Mouse (Mus musculus): Measurements from ENCODE around the gene Emp3. TPM values are rescaled to one million over a fixed set of nuclear protein-coding genes. Genes with fewer than 3 reads are reported as not detected.
A peak's percentile ranks its signal among the peaks of the same experiment; 100 is the strongest.
"Not testable (repeated sequence)": the region's sequence is repeated elsewhere in the genome, so short reads cannot be mapped to it uniquely, and the experiment has no call there.

Gene Emp3
- total RNA-seq, 1 experiment from 2014 or later = 205 TPM

GRCm38 (mm10) chr7:45916056-45917003 is 4.9 kb downstream of the Emp3 start:
- ATAC-seq (replicated peaks; ENCODE audit: low read depth, poor library complexity, severe bottlenecking) = peak; percentile 71

- ATAC-seq (replicated peaks; ENCODE audit: low read depth, poor library complexity, severe bottlenecking) = no peak
These were observed 6.2 kb downstream of the Emp3 start for GRCm38 (mm10) chr7:45915011-45915410.

DNA sequence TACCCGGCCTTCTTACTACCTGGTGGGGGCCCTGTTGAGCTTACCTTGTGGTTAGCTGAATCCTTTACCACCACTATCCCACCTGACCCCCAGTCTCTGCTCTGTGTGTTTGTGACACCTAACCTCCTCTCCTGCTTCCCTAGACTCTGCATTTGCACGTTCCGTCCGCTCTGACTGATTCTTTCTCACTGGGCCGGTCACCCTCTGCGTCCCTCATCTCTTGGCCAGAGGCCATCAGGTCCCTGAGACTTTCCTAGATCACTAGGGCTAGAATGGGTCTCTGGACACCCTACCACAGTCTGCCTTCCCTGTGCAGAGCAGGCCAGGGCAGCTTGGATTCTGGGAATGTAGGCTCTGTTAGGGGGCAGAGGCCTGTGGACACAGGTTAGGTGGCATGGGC is 7.1 kb downstream of the Emp3 start:
- no peak for ATAC-seq (replicated peaks; ENCODE audit: low read depth, poor library complexity, severe bottlenecking)

DNA sequence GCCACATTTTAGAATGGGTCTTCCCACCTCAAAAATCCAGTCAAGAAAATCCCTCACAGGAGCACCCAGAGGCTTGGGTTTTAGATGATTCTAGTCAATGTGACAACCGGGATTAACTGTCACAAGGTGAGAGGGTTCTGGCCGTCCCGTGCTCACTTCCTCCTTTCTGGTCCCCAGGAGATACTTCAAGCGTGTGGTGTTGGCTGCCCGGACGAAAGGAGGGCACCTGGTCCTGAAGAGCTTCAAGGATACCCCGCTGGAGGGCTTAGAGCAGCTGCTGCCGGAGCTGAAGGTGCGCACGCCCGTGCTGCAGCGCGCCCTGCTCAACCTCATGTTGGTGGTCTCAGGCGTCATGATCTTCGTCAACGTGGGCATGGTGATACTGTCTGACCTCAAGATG is 12.1 kb downstream of the Emp3 start:
- no peak for ATAC-seq (replicated peaks; ENCODE audit: low read depth, poor library complexity, severe bottlenecking)

- ATAC-seq (replicated peaks; ENCODE audit: low read depth, poor library complexity, severe bottlenecking) = peak; percentile 58
These were observed 12.8 kb downstream of the Emp3 start for GRCm38 (mm10) chr7:45908384-45908783.

DNA sequence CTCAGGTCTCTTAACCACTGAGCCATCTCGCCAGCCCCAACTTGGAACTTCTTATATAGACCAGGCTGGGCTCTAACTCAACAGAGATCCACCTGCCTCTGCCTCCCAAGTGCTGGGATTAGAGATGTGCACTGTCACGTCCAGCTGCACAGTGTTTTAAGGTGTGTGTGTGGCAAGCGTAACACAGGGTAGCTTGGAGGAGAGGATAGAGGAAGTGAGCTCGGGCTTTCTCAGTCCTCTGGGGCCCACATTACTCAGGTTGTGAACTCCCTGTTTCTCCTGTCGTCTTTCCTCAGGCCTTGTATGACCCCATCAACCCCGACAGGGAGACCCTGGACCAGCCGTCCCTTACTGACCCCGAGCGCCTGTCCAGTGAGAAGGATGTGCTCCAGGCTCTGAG is 14.6 kb downstream of the Emp3 start:
- ATAC-seq (replicated peaks; ENCODE audit: low read depth, poor library complexity, severe bottlenecking) = no peak

- no peak for ATAC-seq (replicated peaks; ENCODE audit: low read depth, poor library complexity, severe bottlenecking)
These were observed 18.7 kb downstream of the Emp3 start for GRCm38 (mm10) chr7:45902481-45903002.

DNA sequence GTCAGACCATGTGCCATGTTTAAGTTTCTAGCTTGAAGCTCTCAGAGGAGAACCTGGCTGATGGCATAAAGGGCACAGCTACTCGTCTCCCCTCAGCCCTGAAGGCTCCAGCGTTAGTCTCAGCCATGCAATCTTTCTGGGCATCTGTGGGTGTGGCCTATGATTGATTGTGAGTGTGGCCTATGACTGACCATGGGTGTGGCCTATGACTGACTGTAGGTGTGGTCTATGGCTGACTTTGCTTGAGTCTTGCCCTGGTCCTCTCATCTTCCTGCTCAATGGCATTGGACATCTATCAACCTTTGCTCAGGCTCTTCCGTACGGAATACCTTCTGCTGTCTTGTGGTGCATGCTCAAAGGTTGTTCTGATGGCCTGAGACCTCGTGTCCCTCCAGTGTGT is 19.6 kb downstream of the Emp3 start:
- ATAC-seq (replicated peaks; ENCODE audit: low read depth, poor library complexity, severe bottlenecking) = peak; percentile 66

DNA sequence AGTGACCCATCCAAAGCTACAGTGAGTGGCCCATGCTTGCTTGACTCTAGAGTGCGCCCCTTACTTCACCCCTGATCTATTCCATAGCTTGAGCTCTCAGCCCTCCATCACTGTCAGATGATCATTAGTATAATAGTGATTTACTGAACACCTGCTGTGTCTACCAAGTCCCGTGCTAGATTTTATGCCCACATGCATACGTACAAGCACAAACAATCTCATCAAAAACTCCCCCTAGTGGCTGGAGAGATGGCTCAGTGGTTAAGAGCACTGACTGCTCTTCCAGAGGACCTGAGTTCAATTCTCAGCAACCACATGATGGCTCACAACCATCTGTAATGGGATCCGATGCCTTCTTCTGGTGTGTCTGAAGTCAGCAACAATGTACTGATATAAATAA is 23.1 kb downstream of the Emp3 start:
- not testable (repeated sequence) for ATAC-seq (replicated peaks; ENCODE audit: low read depth, poor library complexity, severe bottlenecking)

DNA sequence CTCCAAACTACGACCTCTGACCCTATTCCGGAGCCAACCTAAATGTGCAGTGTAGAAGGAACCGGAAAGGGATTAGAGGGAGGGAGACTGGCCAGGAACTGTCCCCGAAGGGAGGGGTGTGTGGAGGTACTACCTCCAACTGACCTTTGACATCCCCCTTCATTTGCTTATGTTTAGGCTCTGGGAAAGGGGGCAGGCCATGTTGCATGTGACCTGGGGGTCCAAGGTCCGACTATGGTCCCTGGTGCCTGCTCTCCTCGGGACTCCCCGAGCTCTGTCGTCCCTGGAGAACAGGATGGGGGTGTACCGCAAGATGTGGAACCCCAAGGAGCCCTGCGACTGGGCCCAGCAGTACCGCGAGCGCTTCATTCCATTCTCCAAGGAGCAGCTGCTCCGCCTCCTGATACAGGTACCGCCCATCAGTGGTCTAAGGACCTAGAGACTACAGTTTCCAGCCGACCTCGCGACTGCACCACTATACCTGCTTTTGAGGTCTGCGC is 23.9 kb downstream of the Emp3 start:
- peak; percentile 43 for ATAC-seq (replicated peaks; ENCODE audit: low read depth, poor library complexity, severe bottlenecking)

DNA sequence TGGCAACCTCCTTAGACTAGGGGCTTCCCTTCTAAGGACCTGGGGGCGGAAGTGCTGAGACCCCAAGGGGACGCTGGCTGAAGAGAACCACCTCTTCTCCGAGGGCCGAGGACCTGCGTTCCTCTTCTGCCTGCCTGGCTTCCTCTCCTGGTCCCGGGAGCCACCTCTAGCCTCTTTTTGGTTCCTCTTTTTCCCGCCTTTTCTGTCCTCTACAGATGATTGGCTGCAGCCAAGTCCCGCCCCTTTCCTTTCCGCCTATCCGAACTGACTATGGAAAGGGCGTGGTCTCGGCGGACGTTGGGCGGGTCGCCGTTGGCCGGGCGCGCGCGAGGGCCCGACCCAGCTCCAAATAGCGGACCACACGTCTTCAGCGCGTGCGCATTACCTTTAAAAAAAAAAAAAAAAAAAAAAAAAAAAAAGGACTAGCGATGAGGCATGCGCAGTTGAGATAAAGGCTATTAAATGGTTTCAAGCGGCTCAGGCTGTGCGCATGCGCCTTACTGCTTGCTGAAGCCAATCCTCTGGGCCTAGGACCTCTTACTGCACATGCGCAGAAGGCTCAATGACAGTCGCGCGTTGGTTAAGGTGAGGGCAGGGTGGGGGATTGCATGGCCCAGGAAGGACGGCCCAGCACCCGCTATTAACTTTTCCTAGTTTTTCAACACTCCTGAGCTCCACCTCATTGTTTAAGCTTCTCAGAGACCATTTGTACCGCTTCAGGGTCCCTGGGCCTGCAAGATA is 24.5 kb downstream of the Emp3 start, which contains the start of the genes Syngr4 and Tmem143:
Syngr4 (minus strand) TSS at position 198 of the 741 bp plus-strand sequence.
Tmem143 (plus strand) TSS at position 425 of the 741 bp plus-strand sequence.
- peak; percentile 84 for ATAC-seq (replicated peaks; ENCODE audit: low read depth, poor library complexity, severe bottlenecking)

- ATAC-seq (replicated peaks; ENCODE audit: low read depth, poor library complexity, severe bottlenecking) = no peak
These were observed 25.2 kb downstream of the Emp3 start for GRCm38 (mm10) chr7:45895931-45896516.

DNA sequence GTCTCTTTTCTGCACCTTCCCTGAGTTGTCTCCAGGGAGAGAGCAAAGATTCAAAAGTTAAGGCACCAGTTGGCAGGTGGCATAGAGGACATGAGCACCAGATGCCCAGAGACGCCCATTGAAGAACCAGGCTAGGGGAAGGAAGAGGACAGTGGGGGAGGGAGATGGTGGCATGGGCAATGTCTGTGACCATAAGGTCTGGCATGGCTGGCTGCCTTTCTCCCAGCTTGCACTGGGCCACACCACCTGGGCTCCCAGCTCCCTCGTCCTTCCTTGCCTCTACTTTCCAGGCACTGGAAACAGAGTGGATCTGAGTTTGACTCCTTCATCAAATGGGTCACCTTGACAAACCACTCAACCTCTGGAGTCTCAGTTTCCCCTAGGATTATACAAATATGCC is 28.6 kb downstream of the Emp3 start:
- no peak for ATAC-seq (replicated peaks; ENCODE audit: low read depth, poor library complexity, severe bottlenecking)

GRCm38 (mm10) chr7:45887246-45887645 is 34.0 kb downstream of the Emp3 start:
- peak; percentile 52; the same call in 1 of the 2 replicates for ATAC-seq (replicated peaks; ENCODE audit: low read depth, poor library complexity, severe bottlenecking)

DNA sequence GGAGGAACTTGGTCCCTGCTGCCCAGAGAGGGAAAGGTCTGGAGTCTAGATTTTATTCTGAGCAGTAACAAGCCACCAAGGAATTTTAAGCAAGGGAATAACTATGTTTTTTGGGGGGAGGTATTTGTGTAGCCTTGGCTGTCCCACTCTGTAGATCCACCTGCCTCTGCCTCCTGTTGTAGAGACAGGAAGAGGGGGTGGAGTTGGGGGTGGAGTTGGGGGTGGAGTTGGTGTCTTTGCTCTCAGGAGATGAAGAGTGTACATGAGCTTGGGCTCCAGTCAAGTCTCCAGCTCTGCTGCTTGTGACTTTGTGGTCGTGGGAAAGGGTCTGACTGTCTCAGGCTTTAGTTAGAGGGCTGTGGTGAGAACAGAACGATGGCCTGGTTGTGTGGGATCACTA is 40.2 kb downstream of the Emp3 start:
- ATAC-seq (replicated peaks; ENCODE audit: low read depth, poor library complexity, severe bottlenecking) = no peak

DNA sequence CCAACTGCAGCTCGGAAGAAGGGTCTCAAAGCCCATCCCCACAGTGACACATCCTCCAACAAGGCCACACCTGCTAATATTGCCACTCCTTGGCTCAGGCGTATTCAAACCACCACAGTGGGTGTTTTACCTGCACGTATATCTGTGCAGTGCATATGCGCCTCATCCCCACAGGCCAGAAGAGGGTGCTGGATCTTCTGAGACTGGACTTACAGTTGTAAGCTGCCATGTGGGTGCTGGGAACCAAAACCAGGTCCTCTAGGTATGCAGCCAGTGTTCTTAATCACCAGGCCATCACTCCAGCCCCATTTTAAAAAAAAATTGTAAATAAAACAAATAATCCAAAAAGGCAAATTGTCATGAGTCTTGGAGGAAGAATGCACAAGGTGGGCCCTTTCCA is 40.7 kb downstream of the Emp3 start:
- ATAC-seq (replicated peaks; ENCODE audit: low read depth, poor library complexity, severe bottlenecking) = no peak

DNA sequence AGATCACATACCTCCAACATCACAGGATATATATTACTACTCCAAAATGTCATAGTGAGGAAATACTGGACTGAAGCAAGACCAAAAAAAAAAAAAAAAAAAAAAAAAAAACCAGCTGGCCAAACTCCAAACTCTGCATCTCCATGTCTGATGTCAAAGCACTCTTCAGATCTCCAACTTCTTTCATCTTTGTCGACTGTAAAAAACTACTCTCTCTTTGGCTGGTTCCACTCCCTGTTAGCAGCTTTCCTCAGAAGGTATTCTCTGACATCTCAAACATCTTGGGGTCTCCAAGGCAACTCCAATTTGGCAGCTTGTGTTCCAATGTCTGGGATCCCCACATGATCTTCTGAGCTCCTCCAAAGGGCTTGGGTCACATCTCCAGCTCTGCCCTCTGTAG is 42.9 kb downstream of the Emp3 start, which contains the start of gene Grin2d:
Grin2d (minus strand) TSS at position 101 of the 400 bp plus-strand sequence.
- ATAC-seq (replicated peaks; ENCODE audit: low read depth, poor library complexity, severe bottlenecking) = not testable (repeated sequence)

DNA sequence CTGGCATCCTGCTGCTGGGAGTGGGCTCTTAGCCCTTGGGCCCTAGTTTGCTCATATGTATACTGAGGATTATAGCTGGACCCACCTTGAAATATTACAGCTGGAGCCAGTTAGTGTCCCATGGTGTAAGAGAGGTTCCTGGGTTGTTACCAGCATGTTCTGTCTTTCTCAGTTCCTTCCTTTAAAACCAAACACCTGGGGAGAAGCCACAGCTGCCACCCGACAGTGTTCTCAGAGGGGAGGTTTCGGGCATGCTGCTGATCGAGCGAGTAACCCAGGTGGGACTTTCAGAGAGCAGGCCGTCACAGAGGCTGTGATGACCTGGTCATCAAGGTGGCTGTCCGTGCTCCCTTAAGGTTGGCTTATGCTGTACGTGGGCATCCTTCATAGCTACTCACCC is 44.3 kb downstream of the Emp3 start:
- no peak for ATAC-seq (replicated peaks; ENCODE audit: low read depth, poor library complexity, severe bottlenecking)

GRCm38 (mm10) chr7:45873061-45873947 is 47.9 kb downstream of the Emp3 start:
- ATAC-seq (replicated peaks; ENCODE audit: low read depth, poor library complexity, severe bottlenecking) = peak; percentile 54

Measured in common myeloid progenitor, adult 5-6 weeks (primary cell).